Mouse (Mus musculus) MEL-GATA-1-ER (cell line): Measurements from ENCODE around the gene Otos.
A peak's percentile ranks its signal among the peaks of the same experiment; 100 is the strongest.

ENCODE experiments used
- DNase-seq: peaks from one replicate; pipeline ENCODE4 v3.0.0-alpha.2; 2012; ENCODE audit warnings: low read depth; ENCODE audit errors: extremely low read depth

The Otos gene

GRCm38 (mm10) chr1:92647026-92647425 is 1.6 kb downstream of the Otos start:
- peak; percentile 27 for DNase-seq

- no peak for DNase-seq
Observed at GRCm38 (mm10) chr1:92646601-92647000, 2.0 kb downstream of the Otos start.

GRCm38 (mm10) chr1:92646111-92646510 is 2.5 kb downstream of the Otos start:
- no peak for DNase-seq

- DNase-seq, result no peak
Observed at GRCm38 (mm10) chr1:92644916-92645315, 3.7 kb downstream of the Otos start.

GRCm38 (mm10) chr1:92643691-92644090 is 5.0 kb downstream of the Otos start:
- DNase-seq, result no peak

- peak; percentile 90 for DNase-seq
Observed at GRCm38 (mm10) chr1:92641514-92642272, 6.9 kb downstream of the Otos start, which contains the start of gene Cops9. Gene Cops9 (minus strand): TSS chr1:92641985.

- peak; percentile 27 for DNase-seq
Observed at GRCm38 (mm10) chr1:92640393-92640792, 8.2 kb downstream of the Otos start.

GRCm38 (mm10) chr1:92638736-92639135 is 9.9 kb downstream of the Otos start:
- DNase-seq, result no peak

- no peak for DNase-seq
Observed at GRCm38 (mm10) chr1:92638181-92638580, 10.5 kb downstream of the Otos start.

GRCm38 (mm10) chr1:92637501-92638172 is 11.0 kb downstream of the Otos start:
- DNase-seq, result no peak

- no peak for DNase-seq
Observed at GRCm38 (mm10) chr1:92636676-92637075, 12.0 kb downstream of the Otos start.

GRCm38 (mm10) chr1:92636015-92636414 is 12.6 kb downstream of the Otos start:
- DNase-seq, result no peak

GRCm38 (mm10) chr1:92634976-92635599 is 13.6 kb downstream of the Otos start:
- no peak for DNase-seq

GRCm38 (mm10) chr1:92634569-92634968 is 14.1 kb downstream of the Otos start:
- DNase-seq, result no peak

GRCm38 (mm10) chr1:92633726-92634125 is 14.9 kb downstream of the Otos start:
- DNase-seq, result no peak

- no peak for DNase-seq
Observed at GRCm38 (mm10) chr1:92632948-92633347, 15.7 kb downstream of the Otos start.

- no peak for DNase-seq
Observed at GRCm38 (mm10) chr1:92632196-92632595, 16.4 kb downstream of the Otos start.

GRCm38 (mm10) chr1:92628227-92628626 is 20.4 kb downstream of the Otos start:
- peak; percentile 67 for DNase-seq

GRCm38 (mm10) chr1:92618360-92618759 is 30.3 kb downstream of the Otos start:
- DNase-seq, result no peak

GRCm38 (mm10) chr1:92617488-92617887 is 31.2 kb downstream of the Otos start, which contains the start of gene Olfr12:
Gene Olfr12 (plus strand): TSS chr1:92617788.
- DNase-seq, result no peak

- no peak for DNase-seq
Observed at GRCm38 (mm10) chr1:92616046-92616445, 32.6 kb downstream of the Otos start.

GRCm38 (mm10) chr1:92614516-92614915 is 34.1 kb downstream of the Otos start:
- peak; percentile 22 for DNase-seq
